Mouse (Mus musculus) heart, adult 8-10 months (tissue): ENCODE results near the gene Wipi2. TPM values are rescaled to one million over a fixed set of nuclear protein-coding genes. Genes with fewer than 3 reads are reported as not detected.

ENCODE experiments used
- DNase-seq: peaks from one replicate; pipeline ENCODE4 v3.0.0; 2022; ENCODE audit warnings: low spot score
- total RNA-seq, 4 experiments: library from RNA; stranded (reverse); gene quantifications; 2 replicates each; pipeline ENCODE4 v1.2.4; 2022

Gene Wipi2
- total RNA-seq, 4 experiments from 2014 or later: 35.6 to 39.5 (median 36.9) TPM

GRCm38 (mm10) chr5:142692248-142692647 lies 64.8 kb downstream of the Wipi2 start, which contains the start of gene Slc29a4:
Gene Slc29a4, plus strand, starts transcription at chr5:142692512.
- no peak for DNase-seq

DNA sequence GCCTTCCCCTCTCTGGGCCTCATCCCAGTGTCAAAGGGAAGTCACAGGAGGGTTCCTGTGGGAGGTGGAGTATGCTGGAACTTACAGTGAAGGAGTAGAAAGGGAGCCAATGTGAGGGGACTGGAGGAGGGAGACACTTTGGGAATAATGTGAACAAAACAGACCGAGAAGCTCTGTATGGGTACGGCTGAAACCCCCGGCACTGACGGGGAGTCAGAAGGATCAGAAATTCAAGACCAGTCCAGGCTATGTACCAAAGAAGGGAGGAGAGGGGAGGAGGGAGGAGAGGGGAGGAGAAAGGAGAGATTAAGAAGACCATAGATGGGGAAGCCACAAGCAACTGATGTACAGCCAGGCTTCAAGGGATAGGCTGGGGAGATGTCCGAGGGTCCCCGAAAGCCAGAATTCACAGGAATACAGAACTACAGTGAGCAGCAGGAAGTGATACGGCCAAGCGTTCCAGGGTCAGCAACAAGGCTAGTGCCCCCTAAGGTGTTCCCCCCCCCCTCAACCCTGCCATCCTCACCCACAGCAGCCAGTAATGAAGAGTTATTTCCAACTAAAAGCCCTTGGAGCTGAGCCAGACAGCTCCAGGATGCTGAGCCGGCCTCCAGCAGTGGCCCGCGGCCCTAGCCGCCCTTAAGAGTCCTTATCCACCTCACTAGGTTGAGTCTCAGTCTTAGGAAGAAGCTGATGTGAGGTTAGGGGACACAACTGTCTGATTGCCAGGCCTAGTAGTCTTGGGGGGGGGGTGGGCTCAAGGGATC lies 65.7 kb downstream of the Wipi2 start:
- DNase-seq: no peak

GRCm38 (mm10) chr5:142693738-142694430 lies 66.4 kb downstream of the Wipi2 start:
- DNase-seq: no peak

- no peak for DNase-seq
Measured at GRCm38 (mm10) chr5:142694627-142695340, 67.3 kb downstream of the Wipi2 start.

DNA sequence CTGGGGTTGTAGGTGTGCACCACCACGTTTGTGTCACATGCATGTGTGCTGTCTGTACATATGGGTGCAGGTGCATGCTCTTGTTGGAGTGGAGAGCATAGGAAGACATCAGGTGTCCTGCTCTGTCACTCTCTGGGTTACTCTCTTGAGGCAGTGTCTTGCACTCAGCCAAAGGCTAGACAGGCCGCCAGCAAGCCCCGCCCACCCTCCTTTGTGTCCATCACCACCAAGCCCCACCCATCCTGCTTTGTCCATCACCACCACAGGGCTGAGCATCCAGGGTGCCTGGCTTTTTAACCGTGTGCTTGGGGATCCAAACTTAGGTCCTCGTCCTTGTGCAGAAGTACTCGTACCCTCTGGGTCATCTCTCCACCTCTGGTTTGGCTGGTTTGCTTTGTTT lies 68.8 kb downstream of the Wipi2 start:
- no peak for DNase-seq

- no peak for DNase-seq
Measured at GRCm38 (mm10) chr5:142696865-142697264, 69.4 kb downstream of the Wipi2 start.

DNA sequence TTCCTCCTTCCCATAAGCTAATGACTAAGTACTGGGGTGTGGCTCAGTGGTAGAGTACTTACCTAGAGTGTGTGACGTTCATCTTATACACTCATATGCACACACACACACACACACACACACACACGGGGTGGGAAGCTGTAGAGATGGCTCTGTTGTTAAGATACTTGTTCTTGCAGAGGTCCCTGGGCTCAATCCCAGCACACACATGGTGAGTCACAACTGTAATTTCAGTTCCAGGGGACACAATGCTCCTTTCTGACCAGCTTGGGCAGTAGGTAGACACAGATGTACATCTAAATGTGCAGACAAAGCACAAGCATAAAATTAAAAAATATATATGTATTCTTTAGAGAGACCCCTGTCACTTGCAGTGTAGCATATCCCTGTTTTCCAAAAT lies 70.2 kb downstream of the Wipi2 start:
- no peak for DNase-seq

GRCm38 (mm10) chr5:142700842-142701589 lies 73.5 kb downstream of the Wipi2 start:
- no peak for DNase-seq

GRCm38 (mm10) chr5:142701651-142702510 lies 74.4 kb downstream of the Wipi2 start:
- DNase-seq: no peak

- DNase-seq: no peak
Measured at GRCm38 (mm10) chr5:142702511-142703138, 75.1 kb downstream of the Wipi2 start.

DNA sequence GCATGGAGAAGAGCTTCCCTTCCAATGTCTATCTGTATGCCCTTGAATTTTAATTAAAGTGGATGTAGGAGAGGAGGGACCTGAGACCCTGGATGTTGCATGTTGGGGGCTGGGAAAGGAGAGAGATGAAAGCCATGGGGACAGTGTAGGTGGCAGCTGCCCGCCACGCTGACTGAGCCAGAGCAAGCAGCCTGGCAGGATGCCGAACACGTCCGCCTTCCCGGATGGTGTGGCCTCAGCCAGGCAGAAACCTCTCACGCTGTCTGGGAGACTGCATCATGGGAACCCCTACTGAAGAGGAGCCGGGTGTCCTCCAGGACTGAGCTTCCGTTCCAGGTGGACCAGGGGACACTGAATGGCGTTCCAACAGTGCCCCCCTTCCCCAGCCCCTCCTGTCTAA lies 76.1 kb downstream of the Wipi2 start:
- no peak for DNase-seq

GRCm38 (mm10) chr5:142707709-142708108 lies 80.2 kb downstream of the Wipi2 start:
- DNase-seq: no peak

DNA sequence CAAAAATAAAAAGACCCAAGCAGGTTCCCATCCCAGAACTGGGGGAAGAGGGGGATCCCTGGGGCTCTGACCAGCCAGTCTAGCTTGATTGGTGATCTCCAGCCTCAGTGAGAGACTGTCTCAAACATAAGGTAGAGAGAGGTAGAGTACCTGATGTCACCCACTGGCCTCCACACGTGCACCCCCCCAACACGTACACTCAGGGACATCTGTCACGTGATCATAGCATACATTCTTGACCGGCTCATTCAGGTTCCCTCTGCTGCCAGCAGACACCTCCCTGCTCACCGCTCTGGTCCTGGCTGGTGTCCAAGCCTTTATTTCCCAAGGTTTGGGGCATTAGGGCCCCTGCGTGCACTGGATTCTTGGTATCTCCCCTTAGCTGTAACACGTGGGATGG lies 81.9 kb downstream of the Wipi2 start:
- no peak for DNase-seq

- DNase-seq: no peak
Measured at GRCm38 (mm10) chr5:142712373-142712772, 84.9 kb downstream of the Wipi2 start.

DNA sequence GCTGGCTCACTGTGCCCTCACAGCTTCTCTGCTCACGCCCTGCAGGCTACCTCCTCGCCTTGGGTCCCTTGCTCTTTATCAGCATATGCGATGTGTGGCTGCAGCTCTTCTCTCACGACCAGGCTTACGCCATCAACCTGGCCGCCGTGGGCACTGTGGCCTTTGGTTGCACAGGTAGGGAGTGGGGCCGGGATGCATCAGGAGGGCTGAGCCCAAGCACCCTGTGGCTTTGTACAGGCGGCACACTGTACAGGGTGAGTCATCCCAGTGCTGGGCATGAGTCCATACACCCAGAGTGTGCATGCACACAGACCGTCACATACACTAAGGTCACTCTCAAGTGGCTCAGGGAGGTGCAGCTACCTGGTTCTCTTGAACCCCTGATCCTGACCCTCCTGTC lies 86.5 kb downstream of the Wipi2 start:
- no peak for DNase-seq

DNA sequence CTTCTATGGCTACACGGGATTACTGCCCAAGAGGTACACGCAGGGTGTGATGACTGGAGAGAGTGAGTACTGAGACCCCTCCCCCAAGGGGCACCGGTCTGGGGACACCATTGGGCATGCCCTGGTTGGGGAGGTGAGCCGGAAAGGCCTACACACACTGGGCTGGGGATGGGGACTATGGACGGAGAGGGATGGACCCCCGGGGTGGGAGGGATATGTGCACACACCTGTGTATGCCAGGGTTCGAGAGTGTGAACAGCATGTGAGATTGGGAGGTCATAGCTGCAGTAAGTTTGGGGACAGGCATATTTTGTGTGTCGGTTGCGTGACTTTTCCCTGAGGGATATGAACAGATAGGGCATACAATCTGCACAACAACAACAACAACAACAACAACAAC lies 87.6 kb downstream of the Wipi2 start:
- no peak for DNase-seq

DNA sequence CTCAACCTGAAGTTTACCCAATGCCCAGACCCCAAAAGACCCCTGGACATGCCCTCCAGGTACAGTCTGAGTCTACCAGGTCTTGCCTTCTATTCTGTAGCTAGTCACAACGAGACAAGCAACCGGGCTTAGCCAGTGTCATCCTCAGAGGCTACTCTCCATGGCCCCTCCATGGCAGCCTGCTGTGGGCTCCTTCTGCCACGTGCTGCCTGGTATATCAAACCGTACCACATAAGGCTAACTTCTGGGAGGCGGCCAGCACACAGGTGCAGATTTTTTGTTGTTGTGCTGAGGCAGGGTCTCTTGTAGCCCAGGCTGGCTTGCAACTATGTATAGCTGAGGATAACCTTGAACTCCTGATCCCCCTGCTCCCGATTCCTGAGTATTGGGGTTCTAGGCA lies 88.6 kb downstream of the Wipi2 start:
- no peak for DNase-seq

- peak; percentile 70 for DNase-seq
Measured at GRCm38 (mm10) chr5:142718037-142718436, 90.5 kb downstream of the Wipi2 start.

DNA sequence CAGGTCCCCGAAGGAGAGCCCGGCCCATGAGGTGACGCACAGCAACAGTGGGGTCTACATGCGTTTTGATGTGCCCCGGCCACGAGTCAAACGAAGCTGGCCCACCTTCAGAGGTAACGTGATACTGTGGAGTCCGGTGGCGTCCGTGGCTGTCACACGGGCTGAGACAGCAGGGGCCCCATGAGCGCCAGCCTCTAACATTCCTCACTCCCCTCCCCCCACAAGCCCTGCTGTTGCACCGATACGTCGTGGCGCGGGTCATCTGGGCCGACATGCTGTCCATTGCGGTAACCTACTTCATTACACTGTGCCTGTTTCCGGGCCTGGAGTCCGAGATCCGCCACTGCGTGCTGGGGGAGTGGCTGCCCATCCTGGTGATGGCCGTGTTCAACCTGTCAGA lies 91.0 kb downstream of the Wipi2 start:
- no peak for DNase-seq

- DNase-seq: no peak
Measured at GRCm38 (mm10) chr5:142719897-142720296, 92.4 kb downstream of the Wipi2 start.
